Mouse (Mus musculus): ENCODE data around the gene Vrk2.

- no peak for TF ChIP-seq CTCF (IDR thresholded peaks at IDR 0.05; ENCODE audit: low read depth)
- no peak for TF ChIP-seq EP300 (IDR thresholded peaks at IDR 0.05; ENCODE audit: low read depth)
Measured at GRCm38 (mm10) chr11:26449789-26450188, 144.0 kb downstream of the Vrk2 start.
